Mouse (Mus musculus): Measurements from ENCODE around the gene Dnah6.

GRCm38 (mm10) chr6:73252396-73252795 is 30.9 kb upstream of the Dnah6 start:
- no peak for TF ChIP-seq POLR2A (IDR thresholded peaks at IDR 0.05; ENCODE audit: control insufficient read depth, low read depth, low read length)
- no peak for TF ChIP-seq CTCF (IDR thresholded peaks at IDR 0.05; ENCODE audit: control insufficient read depth, insufficient read depth, insufficient replicate concordance, low read depth, low read length)

Data from testis, adult 2 months (tissue).